Mouse (Mus musculus) brain, embryonic 14.5 days (tissue): ENCODE measurements around the gene Tnnt2. TPM values are rescaled to one million over a fixed set of nuclear protein-coding genes. Genes with fewer than 3 reads are reported as not detected.

Experiments
- DNase-seq: peaks from one replicate; pipeline ENCODE4 v3.0.0-alpha.2; 2011; ENCODE audit warnings: low read depth
- CTCF ChIP-seq: fragments of 200-500 bp; IDR thresholded peaks from 2 replicates; pipeline ENCODE4 v1.5.1; 2012; ENCODE audit warnings: inconsistent platforms, mild to moderate bottlenecking, moderate library complexity, borderline replicate concordance; ENCODE audit not compliant: insufficient read depth, insufficient read length; ENCODE audit errors: extremely low read depth
- POLR2A ChIP-seq: fragments of 200-500 bp; IDR thresholded peaks from 2 replicates; pipeline ENCODE4 v1.6.1; 2012; ENCODE audit warnings: mild to moderate bottlenecking, inconsistent platforms, borderline replicate concordance; ENCODE audit not compliant: poor library complexity, insufficient read depth, insufficient read length, severe bottlenecking; ENCODE audit errors: extremely low read depth
- polyA plus RNA-seq: library from polyadenylated mRNA; depleted of rRNA; stranded (reverse); fragments of >200 nt; gene quantifications from 2 replicates; pipeline ENCODE4 v1.2.3, GENCODE M21; 2012

The Tnnt2 gene
- polyA plus RNA-seq, 1 experiment: 1.0 TPM

DNA sequence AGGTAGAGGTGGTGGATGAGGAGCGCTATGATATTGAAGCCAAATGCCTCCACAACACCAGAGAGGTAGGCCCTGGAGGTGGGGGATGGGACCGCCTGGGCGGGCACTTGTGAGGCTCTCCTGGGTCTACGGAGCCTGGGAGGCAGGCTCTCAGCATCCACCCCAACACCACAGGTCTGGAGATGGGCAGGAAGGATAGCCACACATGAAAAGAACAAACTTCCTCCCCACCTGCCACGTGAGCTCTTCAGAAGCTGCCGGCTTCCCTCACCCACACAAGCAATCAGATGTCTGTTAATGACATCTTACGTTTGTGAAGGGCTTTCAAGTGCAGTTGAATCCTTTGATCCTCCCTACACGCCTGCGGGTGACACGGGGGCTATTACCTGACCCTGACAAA, 28.6 kb upstream of the Tnnt2 start:
- TF ChIP-seq CTCF (no peak), POLR2A (no peak)
- DNase-seq: no peak

DNA sequence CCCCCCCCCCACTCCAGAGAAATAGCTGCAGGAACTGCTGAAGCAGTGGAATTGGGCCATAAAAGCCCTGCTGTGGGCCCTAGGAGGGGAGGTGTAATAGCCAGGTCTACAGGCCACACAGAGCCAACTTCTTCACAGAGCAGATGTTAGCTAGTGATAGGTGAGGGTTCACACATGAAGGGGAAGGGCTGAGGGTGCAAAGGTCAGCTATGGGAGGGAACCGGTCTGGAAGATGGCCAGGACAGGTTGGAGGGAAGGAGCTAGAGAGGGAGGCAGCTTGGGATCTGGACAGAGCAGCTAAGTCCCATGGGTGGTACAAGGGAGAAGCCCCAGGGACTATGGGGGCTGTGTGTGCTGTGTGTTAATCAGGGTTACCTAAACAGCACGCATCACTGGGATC, 26.0 kb upstream of the Tnnt2 start:
- no peak for TF ChIP-seq POLR2A
- no peak for TF ChIP-seq CTCF
- no peak for DNase-seq

DNA sequence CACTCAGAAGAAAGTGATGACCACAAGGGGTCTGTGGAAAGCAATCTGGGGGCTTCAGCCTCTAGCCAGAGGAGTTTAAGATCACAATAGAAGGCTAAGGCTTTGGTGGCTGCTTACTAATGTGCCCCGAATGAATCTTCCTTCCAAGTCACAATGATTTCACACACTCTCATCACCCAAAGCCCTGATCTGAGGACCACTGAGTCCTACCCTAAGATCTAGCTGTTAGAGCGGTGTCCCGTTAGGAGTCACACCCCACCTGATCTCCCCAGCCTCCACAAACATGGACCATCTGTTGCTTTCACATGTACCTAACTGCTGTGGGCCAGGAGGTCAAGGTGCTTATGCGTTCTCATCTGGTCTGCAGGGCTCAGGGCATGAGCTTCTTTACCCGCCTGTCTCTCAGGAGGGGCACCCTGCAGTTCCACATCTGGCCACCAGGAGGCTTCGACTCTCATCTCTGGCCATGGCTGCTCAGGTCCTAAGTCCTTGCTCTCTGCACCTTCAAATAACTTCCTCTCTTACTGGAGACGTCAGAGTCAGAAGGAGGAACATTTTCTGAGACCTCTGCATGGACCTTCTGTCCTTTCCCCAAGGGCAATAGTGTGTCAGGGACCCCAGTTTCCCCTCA, 25.0 kb upstream of the Tnnt2 start:
- no peak for TF ChIP-seq POLR2A
- peak; percentile 100 for TF ChIP-seq CTCF
- peak; percentile 74 for DNase-seq

DNA sequence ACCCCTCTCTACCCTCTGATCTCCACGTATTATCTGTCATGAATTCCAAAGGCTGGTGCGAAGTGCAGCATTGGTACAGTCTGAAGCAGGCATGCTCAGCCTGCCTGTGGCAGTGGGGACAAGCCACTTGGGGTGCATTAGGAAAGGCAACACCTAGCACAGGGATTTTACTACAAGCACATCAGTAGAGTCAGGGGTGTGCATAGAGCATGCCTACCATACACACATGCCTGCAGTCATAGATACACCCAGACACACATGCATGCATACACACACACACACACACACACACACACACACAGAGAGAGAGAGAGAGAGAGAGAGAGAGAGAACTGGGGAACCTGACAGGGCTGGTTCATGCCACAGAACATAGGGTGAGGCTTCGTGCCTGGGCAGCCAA, 23.9 kb upstream of the Tnnt2 start:
- DNase-seq: no peak
- TF ChIP-seq CTCF: no peak
- no peak for TF ChIP-seq POLR2A

DNA sequence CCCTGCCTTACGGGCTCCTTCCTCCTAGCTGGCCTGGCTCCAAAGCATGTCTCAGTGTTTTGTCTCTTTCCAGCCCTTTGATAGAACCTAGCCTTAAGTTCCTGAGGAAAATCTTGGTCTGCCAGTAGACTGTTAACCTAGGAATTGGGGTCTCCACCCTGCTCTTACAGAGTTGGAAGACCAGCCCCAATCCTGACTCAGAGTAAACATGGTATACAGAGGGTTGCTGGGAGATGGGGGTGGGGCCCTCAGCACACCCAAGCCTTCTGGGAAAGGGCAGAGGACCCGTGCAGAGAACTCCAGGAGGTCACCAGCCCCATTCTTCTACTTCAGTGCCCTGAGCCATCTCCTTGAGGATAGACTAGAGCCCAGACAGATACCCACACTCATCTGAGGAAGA, 23.5 kb upstream of the Tnnt2 start:
- DNase-seq: no peak
- TF ChIP-seq CTCF: no peak
- no peak for TF ChIP-seq POLR2A

DNA sequence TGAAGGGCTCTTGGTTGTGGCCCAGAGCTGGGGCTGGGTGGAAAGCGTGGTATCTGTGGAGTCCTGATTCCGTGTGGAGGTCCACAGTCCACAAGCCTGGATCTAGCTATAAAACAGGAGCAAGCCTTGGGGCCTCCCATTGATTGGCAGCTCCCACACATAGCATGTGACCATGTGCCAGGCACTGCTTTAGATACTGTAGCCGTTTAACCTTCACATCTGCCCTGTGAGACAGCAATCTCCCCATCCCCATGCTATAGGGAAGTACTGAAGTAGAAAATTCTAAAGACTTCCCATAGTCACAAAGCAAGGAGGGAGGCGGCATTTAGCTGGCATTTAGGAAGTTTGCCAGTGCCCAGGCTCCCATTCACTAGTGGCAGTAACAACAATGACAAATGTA, 23.1 kb upstream of the Tnnt2 start:
- DNase-seq: peak; percentile 55
- no peak for TF ChIP-seq CTCF
- TF ChIP-seq POLR2A: no peak

DNA sequence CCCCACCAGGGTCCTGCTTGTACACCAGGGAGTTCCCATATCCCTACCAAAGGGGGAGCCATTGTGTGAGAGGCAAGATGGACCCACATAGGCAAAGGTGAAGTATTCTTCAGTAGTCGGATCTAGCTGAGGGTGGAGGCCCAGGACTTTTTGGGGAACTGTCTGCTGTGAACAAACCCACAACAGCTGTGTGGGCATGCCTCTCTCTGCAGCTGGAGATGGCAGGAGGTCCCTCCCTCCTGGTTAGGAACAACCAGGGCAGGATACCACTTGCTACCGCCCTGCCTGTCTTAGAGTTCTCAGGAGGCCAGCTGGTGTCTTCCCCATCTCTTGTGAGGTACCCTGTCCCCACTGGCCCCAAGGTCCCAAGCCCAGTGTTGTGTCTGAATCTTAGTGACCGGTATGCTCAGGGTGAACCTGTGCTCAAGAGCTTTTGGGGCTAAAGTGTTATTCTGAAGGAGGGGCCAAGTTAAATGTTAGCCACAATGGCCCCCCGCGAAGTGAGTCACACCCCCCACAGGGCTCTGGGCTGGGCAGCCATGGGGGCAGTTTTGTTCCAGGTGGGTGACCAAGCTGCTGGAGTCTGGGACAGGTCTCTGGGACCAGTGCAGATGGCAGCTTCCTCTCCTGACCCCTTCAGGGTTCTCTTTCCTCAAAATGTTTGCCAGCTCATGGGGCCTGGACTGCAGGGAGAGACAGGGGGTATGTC, 22.3 kb upstream of the Tnnt2 start:
- DNase-seq: no peak
- TF ChIP-seq CTCF: no peak
- TF ChIP-seq POLR2A: no peak

DNA sequence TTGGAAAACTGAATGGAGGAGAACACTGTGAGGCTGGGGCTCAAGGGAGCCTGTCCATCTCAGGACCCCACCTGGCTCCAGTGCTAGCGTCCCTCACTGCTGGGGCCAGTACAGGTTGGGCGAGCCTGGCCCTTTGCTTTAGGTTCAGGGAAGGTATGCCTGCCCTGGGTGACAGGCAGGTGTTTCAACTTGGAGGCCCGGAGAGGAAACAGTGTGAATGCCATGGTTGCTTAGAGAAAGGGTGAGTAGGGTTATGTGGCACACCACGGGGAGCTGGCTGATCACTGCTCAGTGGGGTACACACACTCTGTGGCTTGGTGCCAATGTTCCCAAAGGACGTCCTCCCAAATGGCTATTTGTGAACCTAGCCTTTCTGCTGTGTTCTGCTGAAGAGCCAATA, 21.6 kb upstream of the Tnnt2 start:
- TF ChIP-seq POLR2A (no peak), CTCF (no peak)
- no peak for DNase-seq

DNA sequence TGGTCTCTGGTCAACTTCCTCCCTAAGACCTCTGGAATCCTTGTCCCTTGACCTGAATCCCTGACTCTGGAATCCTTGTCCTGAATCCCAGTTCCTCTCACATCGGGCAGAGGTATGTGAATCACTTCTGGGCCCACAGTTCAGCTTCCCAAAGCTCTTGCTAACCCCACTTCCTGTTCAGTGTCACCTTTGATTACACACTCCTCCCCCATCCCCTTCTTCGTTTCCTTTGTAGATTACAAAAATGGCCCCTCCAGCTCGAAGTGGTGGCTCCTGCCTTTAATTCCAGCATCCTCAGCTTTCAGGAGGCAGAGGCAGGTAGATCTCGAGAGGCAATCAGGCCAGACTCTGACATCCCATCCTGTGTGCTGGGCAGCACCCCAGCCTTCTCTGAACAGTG, 18.6 kb upstream of the Tnnt2 start:
- DNase-seq: no peak
- TF ChIP-seq CTCF (no peak), POLR2A (no peak)

DNA sequence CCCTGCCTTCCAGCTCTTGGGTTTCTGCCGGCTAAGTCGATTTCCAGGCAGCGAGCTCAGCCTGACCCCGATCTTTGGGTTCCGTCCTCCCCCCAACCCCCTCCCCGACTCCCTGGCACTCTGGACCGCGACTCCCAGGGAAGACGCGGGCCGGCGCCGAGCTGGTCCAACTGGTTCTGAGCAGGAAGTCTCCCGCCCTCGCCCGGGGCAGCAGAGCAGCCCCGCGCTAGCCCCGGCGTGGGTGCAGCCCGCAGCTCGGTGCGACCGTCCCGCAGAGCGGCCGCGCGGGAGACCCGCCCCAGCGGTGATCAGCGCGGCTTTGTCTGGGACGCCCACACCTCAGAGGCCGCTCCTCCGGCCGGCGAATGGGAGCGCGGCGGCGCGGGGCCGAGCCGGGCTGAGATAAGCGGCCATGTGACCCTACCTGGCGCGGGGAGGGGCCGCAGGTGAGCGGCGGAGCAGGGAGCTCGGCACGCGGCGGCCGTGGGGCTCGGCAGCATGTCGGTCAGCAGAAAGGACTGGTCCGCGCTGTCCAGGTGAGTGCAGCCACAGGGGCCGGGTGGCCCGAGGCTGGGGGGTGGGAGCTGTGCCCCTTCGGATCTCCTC, 17.6 kb upstream of the Tnnt2 start, which contains the start of gene Lad1:
Lad1 (plus strand) TSS at position 118 of the 606 bp plus-strand sequence.
- no peak for TF ChIP-seq POLR2A
- no peak for TF ChIP-seq CTCF
- DNase-seq: peak; percentile 37

DNA sequence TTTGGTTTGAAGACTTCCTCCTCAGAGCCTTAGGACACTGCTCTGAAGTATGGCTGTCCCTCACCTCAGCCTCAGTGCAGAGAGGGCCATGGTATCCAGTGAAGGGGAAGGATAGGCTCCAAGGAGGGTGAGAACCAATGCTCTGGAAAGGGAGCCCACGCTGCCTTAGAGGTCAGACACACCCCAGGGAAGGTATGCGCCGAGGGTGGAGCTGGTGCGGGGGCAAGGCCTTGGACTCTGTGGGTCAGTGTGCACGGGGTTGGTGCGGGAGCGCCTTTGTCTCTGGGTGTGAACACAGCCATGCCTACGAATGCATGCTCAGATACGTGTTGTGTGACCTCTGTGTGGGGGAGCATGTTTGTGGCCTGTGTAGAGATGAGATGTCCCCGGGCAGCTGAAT, 16.1 kb upstream of the Tnnt2 start:
- no peak for DNase-seq
- no peak for TF ChIP-seq POLR2A
- no peak for TF ChIP-seq CTCF
